Mouse (Mus musculus): ENCODE results near the gene Lrp4.

DNA sequence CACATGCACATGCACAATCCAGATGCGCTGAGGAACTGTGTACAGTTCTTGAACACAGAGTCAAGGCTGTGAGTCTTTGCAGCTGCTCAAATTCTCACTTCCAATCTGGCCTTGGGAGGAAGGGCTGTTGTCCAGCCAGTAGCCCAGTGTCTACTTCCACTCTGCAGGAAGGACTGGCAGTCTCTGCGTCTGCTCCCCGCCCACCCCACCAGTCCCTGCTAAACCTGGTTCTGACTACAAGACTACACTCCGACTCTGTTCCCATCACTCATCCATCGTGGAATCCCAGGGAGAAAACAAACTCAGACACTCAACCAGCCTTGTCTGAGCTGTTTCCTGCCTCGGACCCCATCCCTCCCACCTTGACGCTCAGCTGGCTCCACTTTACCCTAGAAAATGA is 18.5 kb downstream of the Lrp4 start:
- no peak for TF ChIP-seq CTCF (IDR thresholded peaks at IDR 0.05; ENCODE audit: low read depth)
- TF ChIP-seq EP300 (IDR thresholded peaks at IDR 0.05; ENCODE audit: low read depth), result no peak

Data from liver, embryonic 14.5 days (tissue).